Mouse (Mus musculus): ENCODE measurements around the gene Tmem50a. TPM values are rescaled to one million over a fixed set of nuclear protein-coding genes. Genes with fewer than 3 reads are reported as not detected.
"Not testable (repeated sequence)": the region's sequence is repeated elsewhere in the genome, so short reads cannot be mapped to it uniquely, and the experiment has no call there.

The Tmem50a gene
- total RNA-seq, 2 experiments from 2014 or later = 103 to 115 TPM

- DNase-seq = peak; percentile 94 to 97
Measured at GRCm38 (mm10) chr4:134923258-134924018, 8.6 kb upstream of the Tmem50a start, which contains the start of gene Rsrp1. Gene Rsrp1 (plus strand): TSS chr4:134923592.

- peak; percentile 33 to 48 for DNase-seq
Measured at GRCm38 (mm10) chr4:134922925-134923244, 8.1 kb upstream of the Tmem50a start.

GRCm38 (mm10) chr4:134922111-134922924 is 7.5 kb upstream of the Tmem50a start:
- no peak for DNase-seq

GRCm38 (mm10) chr4:134921703-134922102 is 6.9 kb upstream of the Tmem50a start:
- no peak for DNase-seq

- DNase-seq = no peak
Measured at GRCm38 (mm10) chr4:134920631-134921030, 5.8 kb upstream of the Tmem50a start.

GRCm38 (mm10) chr4:134919733-134920540 is 5.1 kb upstream of the Tmem50a start:
- DNase-seq = no peak

GRCm38 (mm10) chr4:134918381-134918780 is 3.6 kb upstream of the Tmem50a start:
- no peak for DNase-seq

GRCm38 (mm10) chr4:134917194-134917593 is 2.4 kb upstream of the Tmem50a start:
- no peak for DNase-seq

- DNase-seq = no peak
Measured at GRCm38 (mm10) chr4:134915223-134916050, 613 bp upstream of the Tmem50a start.

- peak in 1 of 2 experiments; percentile 24 for DNase-seq
Measured at GRCm38 (mm10) chr4:134914122-134914863, 531 bp downstream of the Tmem50a start.

- peak in 1 of 2 experiments; percentile 47 for DNase-seq
Measured at GRCm38 (mm10) chr4:134913413-134913812, 1.4 kb downstream of the Tmem50a start.

- DNase-seq = not testable (repeated sequence)
Measured at GRCm38 (mm10) chr4:134911406-134911805, 3.4 kb downstream of the Tmem50a start.

- DNase-seq = no peak
Measured at GRCm38 (mm10) chr4:134903046-134903445, 11.8 kb downstream of the Tmem50a start.

GRCm38 (mm10) chr4:134901126-134901525 is 13.7 kb downstream of the Tmem50a start:
- no peak for DNase-seq

GRCm38 (mm10) chr4:134897256-134897655 is 17.6 kb downstream of the Tmem50a start:
- DNase-seq = no peak

- peak; percentile 28 to 60 for DNase-seq
Measured at GRCm38 (mm10) chr4:134892096-134892495, 22.7 kb downstream of the Tmem50a start.

GRCm38 (mm10) chr4:134884364-134884763 is 30.5 kb downstream of the Tmem50a start:
- no peak for DNase-seq

GRCm38 (mm10) chr4:134883808-134884207 is 31.0 kb downstream of the Tmem50a start:
- DNase-seq = no peak

GRCm38 (mm10) chr4:134883266-134883665 is 31.6 kb downstream of the Tmem50a start:
- DNase-seq = no peak

- DNase-seq = no peak
Measured at GRCm38 (mm10) chr4:134880041-134880440, 34.8 kb downstream of the Tmem50a start.

GRCm38 (mm10) chr4:134879410-134879981 is 35.3 kb downstream of the Tmem50a start:
- DNase-seq = peak; percentile 58 to 67

All from layer of hippocampus, postnatal 36 days (tissue).